Mouse (Mus musculus) embryonic facial prominence, embryonic 11.5 days (tissue): ENCODE results near the gene Lamtor1. TPM values are rescaled to one million over a fixed set of nuclear protein-coding genes. Genes with fewer than 3 reads are reported as not detected.
"Not testable (repeated sequence)": the region's sequence is repeated elsewhere in the genome, so short reads cannot be mapped to it uniquely, and the experiment has no call there.

ENCODE experiments used
- ATAC-seq: fragments of 200-750 bp; cut with Nextera tagmentation; replicated peaks from 2 replicates; pipeline ENCODE4 v1.8.0; 2017; ENCODE audit warnings: low read depth; ENCODE audit not compliant: insufficient number of reproducible peaks, low FRiP score, low TSS enrichment
- DNase-seq: peaks from one replicate; pipeline ENCODE4 v3.0.0-alpha.2; 2015; ENCODE audit warnings: low spot score
- H3K27ac ChIP-seq: fragments of 300-500 bp; sonication (generic); replicated peaks from 2 replicates; pipeline ENCODE4 v1.5.1; 2014; ENCODE audit warnings: mild to moderate bottlenecking, low read depth, low read length, control low read depth
- H3K27me3 ChIP-seq: fragments of 300-500 bp; sonication (generic); 2 replicates; pipeline ENCODE4 v1.6.1; 2014; ENCODE audit warnings: mild to moderate bottlenecking, low read length, moderate library complexity, mixed read lengths; ENCODE audit not compliant: control insufficient read depth, insufficient read depth
- H3K36me3 ChIP-seq: fragments of 300-500 bp; sonication (generic); replicated peaks from 2 replicates; pipeline ENCODE4 v1.6.1; 2014; ENCODE audit warnings: low read depth, mild to moderate bottlenecking, low read length, moderate library complexity, mixed read lengths; ENCODE audit not compliant: control insufficient read depth, insufficient read depth
- H3K4me1 ChIP-seq: fragments of 300-500 bp; sonication (generic); 2 replicates; pipeline ENCODE4 v1.6.1; 2014; ENCODE audit warnings: low read length, mixed read lengths; ENCODE audit not compliant: control insufficient read depth, insufficient read depth
- H3K4me2 ChIP-seq: fragments of 300-500 bp; sonication (generic); 2 replicates; pipeline ENCODE4 v1.6.1; 2014; ENCODE audit warnings: low read depth, mild to moderate bottlenecking, control low read depth, low read length, moderate library complexity
- H3K4me3 ChIP-seq: fragments of 300-500 bp; sonication (generic); 2 replicates; pipeline ENCODE4 v1.5.1; 2014; ENCODE audit warnings: low read depth, low read length, control low read depth
- H3K9ac ChIP-seq: fragments of 300-500 bp; sonication (generic); replicated peaks from 2 replicates; pipeline ENCODE4 v1.6.1; 2014; ENCODE audit warnings: mild to moderate bottlenecking, control low read depth, low read length
- H3K9me3 ChIP-seq: fragments of 300-500 bp; sonication (generic); replicated peaks from 2 replicates; pipeline ENCODE4 v1.6.1; 2016; ENCODE audit warnings: mild to moderate bottlenecking, low read length, inconsistent platforms, mixed read lengths; ENCODE audit not compliant: control insufficient read depth
- WGBS: fragments of 180-500 bp; shearing (Covaris S2); extraction: QIAGEN DNeasy Blood & Tissue Kit; methylation state at CpG from one replicate; pipeline ENCODE4 v1.1.7; 2014; 5-methylcytosine and 5-hydroxymethylcytosine counted together
- polyA plus RNA-seq: library from polyadenylated mRNA; unstranded; fragments of >200 nt; fragmentation: Nextera tagmentation; extraction: Ambion mirVana; gene quantifications from 2 replicates; pipeline ENCODE4 v1.2.1, GENCODE M21; 2014

The Lamtor1 gene
- polyA plus RNA-seq, 1 experiment from 2014 or later = 127 TPM

DNA sequence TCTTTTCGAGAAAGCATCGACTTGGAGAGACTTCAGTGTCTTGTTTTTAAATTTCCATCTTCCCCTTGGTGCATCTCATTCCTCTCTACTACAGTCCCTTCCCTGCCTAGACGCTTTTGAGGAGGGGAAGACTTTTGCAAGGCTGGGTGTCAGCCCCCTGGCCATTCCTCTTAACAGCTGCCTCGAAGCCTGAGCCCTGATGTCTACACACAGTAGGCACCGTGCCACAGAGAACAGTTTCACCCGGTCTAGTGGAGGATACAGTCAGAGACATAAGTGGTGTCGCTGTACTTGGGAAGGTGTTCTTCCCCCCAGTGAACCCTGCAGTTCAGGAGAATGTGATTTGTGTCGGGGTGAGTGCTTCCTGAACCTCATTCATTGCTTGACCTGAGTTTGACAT lies 992 bp downstream of the Lamtor1 start:
- Histone ChIP-seq H3K4me1 (no peaks in the 10 kb centered on the region), H3K27ac (no peak overlapping the region), H3K9ac (peak overlapping the region; percentile 94), H3K9me3 (no peaks in the 10 kb centered on the region), H3K27me3 (no peaks in the 10 kb centered on the region), H3K4me3 (peak overlapping the region; percentile 81), H3K4me2 (peak overlapping the region; percentile 60), H3K36me3 (no peaks in the 10 kb centered on the region; the same call in none of the 2 replicates)
- ATAC-seq (no peak), DNase-seq (no peak)
- 75% methylated on average over 8 of the region's 8 CpGs for WGBS

DNA sequence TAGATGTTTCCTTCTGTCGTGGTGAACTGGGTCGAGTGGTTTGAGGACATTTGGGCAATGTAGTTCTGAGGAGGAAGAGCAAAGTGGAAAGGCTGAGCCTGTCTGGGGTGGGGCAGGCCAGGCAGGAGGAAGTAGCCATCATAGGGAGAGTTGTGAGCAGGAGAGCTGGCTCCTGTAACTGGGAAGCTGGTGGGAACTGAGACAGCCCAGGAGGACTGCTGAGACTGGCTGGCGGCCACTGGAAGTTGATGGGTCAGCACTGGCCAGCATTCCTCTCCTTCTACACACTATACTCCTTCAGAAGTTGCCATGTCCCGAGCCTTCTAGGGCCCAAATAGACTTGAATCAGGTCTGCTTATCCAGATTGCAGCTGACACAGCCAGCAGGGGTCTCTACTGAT lies 2.7 kb downstream of the Lamtor1 start:
- H3K36me3 ChIP-seq = peaks cover 6% of the 10 kb centered on the region
- H3K9me3 ChIP-seq = no peaks in the 10 kb centered on the region
- peak overlapping the region; percentile 5; the same call in 1 of the 2 replicates for H3K9ac ChIP-seq
- H3K4me3 ChIP-seq = no peak overlapping the region
- H3K27ac ChIP-seq = no peak overlapping the region
- no peak for ATAC-seq
- H3K27me3 ChIP-seq = no peaks in the 10 kb centered on the region
- H3K4me2 ChIP-seq = no peak overlapping the region
- 82% methylated on average over 4 of the region's 4 CpGs for WGBS
- H3K4me1 ChIP-seq = no peaks in the 10 kb centered on the region
- DNase-seq = no peak

DNA sequence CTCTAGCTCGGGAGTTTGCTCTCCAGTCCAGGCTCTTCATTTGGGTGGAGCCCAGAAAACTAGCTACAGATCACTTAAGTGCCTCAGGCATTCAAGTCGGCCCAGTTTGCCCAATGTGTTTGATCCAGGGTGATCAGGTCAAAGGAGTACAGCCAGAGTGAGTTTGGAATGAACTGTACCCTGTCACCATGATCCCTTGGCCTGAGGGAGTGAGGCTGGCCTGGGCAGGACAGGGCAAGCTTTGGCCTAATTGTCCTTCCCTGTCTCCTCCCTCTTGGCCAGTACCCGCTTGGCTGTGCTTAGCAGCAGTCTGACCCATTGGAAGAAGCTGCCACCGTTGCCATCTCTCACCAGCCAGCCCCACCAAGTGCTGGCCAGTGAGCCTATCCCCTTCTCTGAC lies 4.4 kb downstream of the Lamtor1 start:
- Histone ChIP-seq H3K27ac (no peak overlapping the region), H3K9me3 (no peaks in the 10 kb centered on the region), H3K36me3 (peaks cover 6% of the 10 kb centered on the region), H3K4me2 (no peak overlapping the region), H3K4me1 (no peaks in the 10 kb centered on the region), H3K27me3 (no peaks in the 10 kb centered on the region), H3K9ac (no peak overlapping the region), H3K4me3 (no peak overlapping the region)
- 94% methylated on average over 4 of the region's 4 CpGs for WGBS
- ATAC-seq = no peak
- no peak for DNase-seq

- Histone ChIP-seq H3K27ac (no peak overlapping the region), H3K4me2 (no peak overlapping the region), H3K4me1 (no peaks in the 10 kb centered on the region), H3K36me3 (peaks cover 6% of the 10 kb centered on the region), H3K9me3 (no peaks in the 10 kb centered on the region), H3K9ac (no peak overlapping the region), H3K27me3 (no peaks in the 10 kb centered on the region), H3K4me3 (no peak overlapping the region)
- 60% methylated on average over 3 of the region's 3 CpGs for WGBS
- ATAC-seq (no peak), DNase-seq (no peak)
Measured at GRCm38 (mm10) chr7:101911982-101912381, 6.3 kb downstream of the Lamtor1 start.

DNA sequence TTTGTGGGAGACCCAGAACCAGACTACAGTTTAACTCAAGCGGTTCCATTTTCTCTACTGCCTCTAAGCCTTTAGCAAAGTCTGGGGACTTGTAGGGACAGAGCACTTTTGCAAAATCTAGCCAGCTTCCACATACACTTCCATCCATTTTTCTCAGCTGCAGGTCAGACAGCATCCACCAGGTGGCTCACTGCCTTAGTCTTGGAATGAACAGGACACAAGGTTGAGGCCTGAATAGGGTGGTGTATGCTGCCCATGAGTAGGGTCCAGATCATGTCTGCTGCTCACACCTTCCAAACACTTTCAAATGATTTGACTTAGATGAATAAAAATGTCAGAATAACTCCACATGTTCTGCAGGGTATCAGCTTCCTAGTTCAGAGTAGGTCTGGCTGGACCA lies 12.4 kb downstream of the Lamtor1 start:
- WGBS = 14% methylated on average over 1 of the region's 1 CpGs
- DNase-seq = peak; percentile 80
- Histone ChIP-seq H3K4me2 (no peak overlapping the region), H3K9me3 (no peaks in the 10 kb centered on the region), H3K27me3 (no peaks in the 10 kb centered on the region), H3K36me3 (peaks cover under 1% of the 10 kb centered on the region; the same call in 1 of the 2 replicates), H3K4me3 (no peak overlapping the region), H3K9ac (no peak overlapping the region), H3K27ac (no peak overlapping the region), H3K4me1 (no peaks in the 10 kb centered on the region)
- ATAC-seq = peak; percentile 88

- H3K27me3 ChIP-seq, H3K27ac ChIP-seq, DNase-seq, H3K4me2 ChIP-seq, H3K9ac ChIP-seq, ATAC-seq, H3K9me3 ChIP-seq, H3K4me3 ChIP-seq, H3K36me3 ChIP-seq, H3K4me1 ChIP-seq: not testable (repeated sequence)
Measured at GRCm38 (mm10) chr7:101925892-101926291, 20.2 kb downstream of the Lamtor1 start.

- no peak for ATAC-seq
- 88% methylated on average over 3 of the region's 3 CpGs for WGBS
Measured at GRCm38 (mm10) chr7:101928093-101928492, 22.4 kb downstream of the Lamtor1 start.

GRCm38 (mm10) chr7:101932551-101932950 lies 26.8 kb downstream of the Lamtor1 start:
- Histone ChIP-seq H3K9ac (no peak overlapping the region), H3K4me1 (no peaks in the 10 kb centered on the region), H3K4me2 (peak overlapping the region; percentile 16; the same call in 1 of the 2 replicates), H3K27ac (no peak overlapping the region), H3K4me3 (no peak overlapping the region), H3K9me3 (no peaks in the 10 kb centered on the region), H3K27me3 (no peaks in the 10 kb centered on the region), H3K36me3 (no peaks in the 10 kb centered on the region; the same call in 1 of the 2 replicates)
- DNase-seq (no peak), ATAC-seq (no peak)
- 85% methylated on average over 1 of the region's 1 CpGs for WGBS

More at GRCm38 (mm10) chr7:101928093-101928492, 22.4 kb downstream of the Lamtor1 start:
- Histone ChIP-seq H3K9ac (no peak overlapping the region), H3K36me3 (no peaks in the 10 kb centered on the region), H3K27ac (no peak overlapping the region), H3K4me3 (no peak overlapping the region), H3K4me2 (no peak overlapping the region), H3K4me1 (no peaks in the 10 kb centered on the region), H3K27me3 (no peaks in the 10 kb centered on the region), H3K9me3 (no peaks in the 10 kb centered on the region)
- no peak for DNase-seq
